Mouse (Mus musculus) midbrain, embryonic 15.5 days (tissue): ENCODE measurements around the gene Kdf1. TPM values are rescaled to one million over a fixed set of nuclear protein-coding genes. Genes with fewer than 3 reads are reported as not detected.
"Not testable (repeated sequence)": the region's sequence is repeated elsewhere in the genome, so short reads cannot be mapped to it uniquely, and the experiment has no call there.

Experiments used
- ATAC-seq: fragments of 200-750 bp; cut with Nextera tagmentation; replicated peaks from 2 replicates; pipeline ENCODE4 v1.8.0; 2017; ENCODE audit warnings: moderate TSS enrichment
- H3K27ac ChIP-seq: fragments of 300-500 bp; sonication (generic); 2 replicates; pipeline ENCODE4 v1.5.1; 2015; ENCODE audit warnings: mild to moderate bottlenecking, inconsistent platforms
- H3K27me3 ChIP-seq: fragments of 300-500 bp; sonication (generic); replicated peaks from 2 replicates; pipeline ENCODE4 v1.6.1; 2015; ENCODE audit warnings: inconsistent platforms
- H3K36me3 ChIP-seq: fragments of 300-500 bp; sonication (generic); replicated peaks from 2 replicates; pipeline ENCODE4 v1.6.1; 2015; ENCODE audit warnings: inconsistent platforms
- H3K4me1 ChIP-seq: fragments of 300-500 bp; sonication (generic); 2 replicates; pipeline ENCODE4 v1.6.1; 2015; ENCODE audit warnings: inconsistent platforms
- H3K4me2 ChIP-seq: fragments of 300-500 bp; sonication (generic); 2 replicates; pipeline ENCODE4 v1.6.1; 2015; ENCODE audit warnings: inconsistent platforms, mild to moderate bottlenecking, moderate library complexity
- H3K4me3 ChIP-seq: fragments of 300-500 bp; sonication (generic); 2 replicates; pipeline ENCODE4 v1.5.1; 2015; ENCODE audit warnings: mild to moderate bottlenecking, inconsistent platforms
- H3K9ac ChIP-seq: fragments of 300-500 bp; sonication (generic); 2 replicates; pipeline ENCODE4 v1.6.1; 2015; ENCODE audit warnings: mild to moderate bottlenecking, inconsistent platforms
- H3K9me3 ChIP-seq: fragments of 300-500 bp; sonication (generic); 2 replicates; pipeline ENCODE4 v1.6.1; 2016; ENCODE audit warnings: inconsistent platforms
- WGBS: fragments of 180-500 bp; shearing (Covaris S2); methylation state at CpG from one replicate; pipeline ENCODE4 v1.1.7; 2015; ENCODE audit warnings: mixed read lengths; 5-methylcytosine and 5-hydroxymethylcytosine counted together
- polyA plus RNA-seq: library from polyadenylated mRNA; unstranded; fragments of >200 nt; fragmentation: Nextera tagmentation; extraction: Ambion mirVana; gene quantifications from 2 replicates; pipeline ENCODE4 v1.2.1, GENCODE M21; 2015

Gene Kdf1
- polyA plus RNA-seq, 1 experiment from 2014 or later = 0.99 TPM

- Histone ChIP-seq H3K27ac (no peak overlapping the region), H3K9ac (no peak overlapping the region), H3K9me3 (no peaks in the 10 kb centered on the region), H3K4me2 (no peak overlapping the region), H3K27me3 (peaks cover 56% of the 10 kb centered on the region), H3K4me3 (no peak overlapping the region), H3K36me3 (no peaks in the 10 kb centered on the region), H3K4me1 (peaks cover 20% of the 10 kb centered on the region)
- ATAC-seq = no peak
- WGBS = 67% methylated on average over 7 of the region's 7 CpGs
Measured at GRCm38 (mm10) chr4:133501514-133501913, 17.2 kb upstream of the Kdf1 start.

- Histone ChIP-seq H3K27ac (no peak overlapping the region), H3K9ac (no peak overlapping the region), H3K9me3 (no peaks in the 10 kb centered on the region), H3K4me1 (no peaks in the 10 kb centered on the region), H3K4me2 (no peak overlapping the region), H3K4me3 (no peak overlapping the region), H3K36me3 (no peaks in the 10 kb centered on the region), H3K27me3 (peaks cover 34% of the 10 kb centered on the region)
- ATAC-seq = no peak
- WGBS = 53% methylated on average over 5 of the region's 5 CpGs
Measured at GRCm38 (mm10) chr4:133504300-133504699, 14.5 kb upstream of the Kdf1 start.

GRCm38 (mm10) chr4:133504755-133505485, 13.8 kb upstream of the Kdf1 start:
- ATAC-seq = no peak
- Histone ChIP-seq H3K4me2 (no peak overlapping the region), H3K9ac (no peak overlapping the region), H3K27ac (no peak overlapping the region), H3K9me3 (no peaks in the 10 kb centered on the region), H3K27me3 (peaks cover 27% of the 10 kb centered on the region), H3K36me3 (no peaks in the 10 kb centered on the region), H3K4me3 (no peak overlapping the region), H3K4me1 (no peaks in the 10 kb centered on the region)
- 65% methylated on average over 9 of the region's 9 CpGs for WGBS

- Histone ChIP-seq H3K27ac (no peak overlapping the region), H3K4me3 (no peak overlapping the region), H3K4me1 (no peaks in the 10 kb centered on the region), H3K27me3 (peaks cover 11% of the 10 kb centered on the region; the same call in 1 of the 2 replicates), H3K36me3 (no peaks in the 10 kb centered on the region), H3K9me3 (no peaks in the 10 kb centered on the region), H3K9ac (no peak overlapping the region), H3K4me2 (no peak overlapping the region)
- WGBS = 80% methylated on average over 5 of the region's 5 CpGs
- ATAC-seq = no peak
Measured at GRCm38 (mm10) chr4:133506573-133506972, 12.2 kb upstream of the Kdf1 start.

- no peak overlapping the region for H3K4me2 ChIP-seq
- H3K27ac ChIP-seq = no peak overlapping the region
- H3K4me3 ChIP-seq = no peak overlapping the region
- no peaks in the 10 kb centered on the region for H3K9me3 ChIP-seq
- no peaks in the 10 kb centered on the region for H3K36me3 ChIP-seq
- H3K4me1 ChIP-seq = no peaks in the 10 kb centered on the region
- no peak for ATAC-seq
- H3K27me3 ChIP-seq = 0 out of 2 replicates have a peak, but pooled peaks cover 2% of the 10 kb centered on the region
- no peak overlapping the region for H3K9ac ChIP-seq
- 84% methylated on average over 7 of the region's 7 CpGs for WGBS
Measured at GRCm38 (mm10) chr4:133508990-133509389, 9.8 kb upstream of the Kdf1 start.

- 80% methylated on average over 5 of the region's 5 CpGs for WGBS
- no peak overlapping the region for H3K4me3 ChIP-seq
- H3K4me1 ChIP-seq = no peaks in the 10 kb centered on the region
- no peaks in the 10 kb centered on the region for H3K36me3 ChIP-seq
- H3K9me3 ChIP-seq = no peaks in the 10 kb centered on the region
- no peak overlapping the region for H3K4me2 ChIP-seq
- peaks cover 2% of the 10 kb centered on the region; the same call in 1 of the 2 replicates for H3K27me3 ChIP-seq
- ATAC-seq = no peak
- no peak overlapping the region for H3K27ac ChIP-seq
- no peak overlapping the region for H3K9ac ChIP-seq
Measured at GRCm38 (mm10) chr4:133511050-133511449, 7.7 kb upstream of the Kdf1 start.

GRCm38 (mm10) chr4:133512511-133512910, 6.3 kb upstream of the Kdf1 start:
- WGBS = 62% methylated on average over 5 of the region's 5 CpGs
- H3K4me2 ChIP-seq = not testable (repeated sequence)

GRCm38 (mm10) chr4:133512972-133513371, 5.8 kb upstream of the Kdf1 start:
- Histone ChIP-seq H3K4me3 (no peak overlapping the region), H3K9ac (no peak overlapping the region), H3K27me3 (peaks cover 11% of the 10 kb centered on the region), H3K4me1 (no peaks in the 10 kb centered on the region), H3K36me3 (no peaks in the 10 kb centered on the region), H3K27ac (no peak overlapping the region), H3K4me2 (no peak overlapping the region), H3K9me3 (no peaks in the 10 kb centered on the region)
- 7% methylated on average over 8 of the region's 8 CpGs for WGBS
- no peak for ATAC-seq

More at GRCm38 (mm10) chr4:133512511-133512910, 6.3 kb upstream of the Kdf1 start:
- H3K27ac ChIP-seq, H3K27me3 ChIP-seq, H3K4me1 ChIP-seq, H3K9ac ChIP-seq, H3K36me3 ChIP-seq, H3K9me3 ChIP-seq, ATAC-seq, H3K4me3 ChIP-seq: not testable (repeated sequence)

- peaks cover 42% of the 10 kb centered on the region for H3K27me3 ChIP-seq
- ATAC-seq = no peak
- no peak overlapping the region for H3K9ac ChIP-seq
- peak overlapping the region; percentile 33 for H3K4me2 ChIP-seq
- H3K27ac ChIP-seq = no peak overlapping the region
- peaks cover 8% of the 10 kb centered on the region; the same call in 1 of the 2 replicates for H3K4me1 ChIP-seq
- WGBS = 5% methylated on average over 25 of the region's 25 CpGs
- H3K36me3 ChIP-seq = no peaks in the 10 kb centered on the region
- H3K9me3 ChIP-seq = no peaks in the 10 kb centered on the region
- H3K4me3 ChIP-seq = peak overlapping the region; percentile 27
Measured at GRCm38 (mm10) chr4:133519369-133519665, 554 bp downstream of the Kdf1 start.

GRCm38 (mm10) chr4:133521502-133521901, 2.7 kb downstream of the Kdf1 start:
- 72% methylated on average over 2 of the region's 2 CpGs for WGBS
- no peak for ATAC-seq
- H3K27ac ChIP-seq = no peak overlapping the region
- no peak overlapping the region for H3K4me2 ChIP-seq
- no peaks in the 10 kb centered on the region for H3K9me3 ChIP-seq
- peaks cover 42% of the 10 kb centered on the region for H3K27me3 ChIP-seq
- H3K4me1 ChIP-seq = peaks cover 8% of the 10 kb centered on the region; the same call in 1 of the 2 replicates
- no peak overlapping the region for H3K9ac ChIP-seq
- H3K4me3 ChIP-seq = no peak overlapping the region
- H3K36me3 ChIP-seq = no peaks in the 10 kb centered on the region

GRCm38 (mm10) chr4:133527788-133528187, 9.0 kb downstream of the Kdf1 start:
- H3K36me3 ChIP-seq = peaks cover 20% of the 10 kb centered on the region
- H3K4me3 ChIP-seq = no peak overlapping the region
- no peak overlapping the region for H3K27ac ChIP-seq
- no peak overlapping the region for H3K9ac ChIP-seq
- no peaks in the 10 kb centered on the region for H3K4me1 ChIP-seq
- H3K9me3 ChIP-seq = no peaks in the 10 kb centered on the region
- 76% methylated on average over 16 of the region's 16 CpGs for WGBS
- no peaks in the 10 kb centered on the region for H3K27me3 ChIP-seq
- no peak overlapping the region for H3K4me2 ChIP-seq
- ATAC-seq = no peak

- H3K27ac ChIP-seq = no peak overlapping the region
- no peak overlapping the region for H3K9ac ChIP-seq
- no peak overlapping the region for H3K4me2 ChIP-seq
- 91% methylated on average over 3 of the region's 3 CpGs for WGBS
- ATAC-seq = no peak
- H3K36me3 ChIP-seq = peaks cover 39% of the 10 kb centered on the region
- H3K4me1 ChIP-seq = no peaks in the 10 kb centered on the region
- no peak overlapping the region for H3K4me3 ChIP-seq
- no peaks in the 10 kb centered on the region for H3K27me3 ChIP-seq
- no peaks in the 10 kb centered on the region for H3K9me3 ChIP-seq
Measured at GRCm38 (mm10) chr4:133532777-133533176, 14.0 kb downstream of the Kdf1 start.

GRCm38 (mm10) chr4:133536081-133536480, 17.3 kb downstream of the Kdf1 start:
- no peak overlapping the region for H3K9ac ChIP-seq
- no peak overlapping the region for H3K4me2 ChIP-seq
- H3K4me1 ChIP-seq = no peaks in the 10 kb centered on the region
- H3K27ac ChIP-seq = no peak overlapping the region
- no peaks in the 10 kb centered on the region for H3K9me3 ChIP-seq
- ATAC-seq = no peak
- no peaks in the 10 kb centered on the region for H3K27me3 ChIP-seq
- peaks cover 48% of the 10 kb centered on the region for H3K36me3 ChIP-seq
- H3K4me3 ChIP-seq = no peak overlapping the region
- WGBS = 87% methylated on average over 3 of the region's 3 CpGs
